Mouse (Mus musculus) adrenal gland, adult 10 weeks (tissue): ENCODE measurements around the gene Apold1. TPM values are rescaled to one million over a fixed set of nuclear protein-coding genes. Genes with fewer than 3 reads are reported as not detected.

Experiments
- polyA plus RNA-seq: library from polyadenylated mRNA; stranded (reverse); fragments of 350-450 nt; fragmentation: Illumina TruSeq; extraction: RNeasy Lipid Tissue Mini Kit (QIAGEN cat#74804); gene quantifications from one replicate; pipeline ENCODE4 v1.2.3, GENCODE M21; 2014; ENCODE audit warnings: low read depth, low replicate concordance

Apold1 gene
- 8.7 TPM for polyA plus RNA-seq

GRCm38 (mm10) chr6:134981231-134982062 is at the start of gene Apold1:
Gene Apold1, plus strand, starts transcription at chr6:134981718.

GRCm38 (mm10) chr6:135011048-135011733 is 29.7 kb downstream of the Apold1 start, which contains the start of gene Ddx47:
Gene Ddx47, plus strand, starts transcription at chr6:135011612.

Other genes starting within 250 kb of the Apold1 start
- 70.5 TPM for gene Dusp16, start 189.1 kb upstream of the Apold1 start, polyA plus RNA-seq
- gene Crebl2, start 151.6 kb upstream of the Apold1 start, polyA plus RNA-seq = 46.7 TPM
- gene Gpr19, start 83.1 kb upstream of the Apold1 start, polyA plus RNA-seq = 2.7 TPM
- 76.9 TPM for gene Cdkn1b, start 61.3 kb upstream of the Apold1 start, polyA plus RNA-seq
- gene Ddx47, start 29.9 kb downstream of the Apold1 start, polyA plus RNA-seq = 175 TPM
- 0.29 TPM for gene Gprc5a, start 83.9 kb downstream of the Apold1 start, polyA plus RNA-seq
- gene Gprc5d, start 136.6 kb downstream of the Apold1 start, polyA plus RNA-seq = not detected
- gene Fam234b, start 216.3 kb downstream of the Apold1 start, polyA plus RNA-seq = 17.3 TPM
- gene Hebp1, start 216.3 kb downstream of the Apold1 start, polyA plus RNA-seq = 2.4 TPM